Mouse (Mus musculus) Patski (cell line): ENCODE data around the gene Gm45337. TPM values are rescaled to one million over a fixed set of nuclear protein-coding genes. Genes with fewer than 3 reads are reported as not detected.
"Not testable (repeated sequence)": the region's sequence is repeated elsewhere in the genome, so short reads cannot be mapped to it uniquely, and the experiment has no call there.

ENCODE experiments used
- ATAC-seq: fragments of 100-300 bp; one replicate; pipeline ENCODE4 v1.8.0; 2021
- CTCF ChIA-PET: fragments of 350-600 bp; sonication (Branson Sonifier 250); formaldehyde crosslinking; loops from one replicate; lab custom pipeline; 2022; ENCODE audit warnings: inconsistent platforms; lab: Charles Lee
- POLR2A ChIA-PET: fragments of 350-600 bp; sonication (Branson Sonifier 250); formaldehyde crosslinking; loops from one replicate; lab custom pipeline; 2022; ENCODE audit warnings: antibody characterized with exemption, inconsistent platforms; lab: Charles Lee
- DNase-seq: peaks from one replicate; pipeline ENCODE4 v3.0.0-alpha.2; 2011; ENCODE audit warnings: low read depth, low spot score
- H3K27me3 ChIP-seq: fragments of 371-371 bp; one replicate; pipeline ENCODE4 v1.5.1; 2021
- CTCF ChIP-seq: fragments of 100-300 bp; IDR thresholded peaks from one replicate; pipeline ENCODE4 v1.5.1; 2021
- in situ Hi-C: fragments of 300-500 bp; cut with MboI; formaldehyde crosslinking; loops from 3 replicates; pipeline ENCODE4 v1.11.1; 2018; ENCODE audit warnings: low pct_unique_long_range_greater_than_20kb, mixed read lengths
- polyA plus RNA-seq: library from polyadenylated mRNA; unstranded; gene quantifications from one replicate; pipeline ENCODE4 v1.2.3, GENCODE M21; 2021

Gene Gm45337
- polyA plus RNA-seq, result not detected

DNA sequence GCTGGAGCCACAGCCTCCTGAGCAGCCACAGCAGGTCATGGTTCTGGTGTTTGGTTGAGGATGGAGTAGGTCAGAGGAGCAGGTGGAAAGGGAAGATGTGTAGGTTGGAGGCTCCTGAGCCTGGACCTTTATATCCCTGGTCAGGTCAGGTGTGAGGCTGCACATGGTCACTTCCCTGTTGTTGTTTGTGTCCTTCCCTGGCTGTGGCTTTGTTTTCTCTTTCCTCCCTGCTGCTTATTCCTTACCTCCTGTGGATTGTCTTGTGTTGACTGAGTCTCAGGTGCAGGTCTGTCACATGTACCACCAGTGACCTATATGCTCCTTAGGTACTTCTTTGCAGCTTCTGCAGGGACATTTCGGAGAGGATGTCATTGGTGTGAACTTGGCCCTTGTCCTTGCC lies at the start of gene Gm45337:
Gene Gm45337 (minus strand): TSS at position 101 of the 400 bp plus-strand sequence.
- TF ChIP-seq CTCF, result no peak
- ChIA-PET POLR2A (no interaction called here), CTCF (no interaction called here)
- in situ Hi-C loops, result no loop called here
- no peaks in the 10 kb centered on the region for H3K27me3 ChIP-seq
- DNase-seq (no peak), ATAC-seq (no peak)

DNA sequence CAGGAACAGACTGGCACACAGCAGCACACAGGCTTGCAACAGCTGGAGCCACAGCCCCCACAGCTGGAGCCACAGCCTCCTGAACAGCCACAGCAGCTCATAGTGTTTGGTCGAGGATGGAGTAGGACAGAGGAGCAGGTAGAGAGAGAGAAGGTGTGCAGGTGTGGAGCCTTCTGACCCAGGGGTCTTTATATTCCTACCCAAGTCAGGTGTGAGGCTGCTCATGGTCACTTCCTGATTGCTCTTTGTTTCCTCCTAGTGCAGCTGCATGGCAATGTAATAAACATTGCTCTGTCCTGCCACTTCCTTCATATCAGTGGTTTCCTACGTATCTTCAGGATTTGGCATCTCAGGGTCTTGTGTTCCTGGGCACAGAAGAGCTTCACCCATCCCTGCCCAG lies 45.9 kb upstream of the Gm45337 start, which contains the start of gene Gm10153:
Gene Gm10153 (minus strand): TSS at position 101 of the 400 bp plus-strand sequence.
- ChIA-PET POLR2A (no interaction called here), CTCF (no interaction called here)
- peaks cover 9% of the 10 kb centered on the region for H3K27me3 ChIP-seq
- in situ Hi-C loops, result loop anchor here (10.0 kb wide), 1 partner anchor 1255 kb away; no protein-coding TSS in a partner anchor
- TF ChIP-seq CTCF, result no peak
- DNase-seq (no peak), ATAC-seq (no peak)

DNA sequence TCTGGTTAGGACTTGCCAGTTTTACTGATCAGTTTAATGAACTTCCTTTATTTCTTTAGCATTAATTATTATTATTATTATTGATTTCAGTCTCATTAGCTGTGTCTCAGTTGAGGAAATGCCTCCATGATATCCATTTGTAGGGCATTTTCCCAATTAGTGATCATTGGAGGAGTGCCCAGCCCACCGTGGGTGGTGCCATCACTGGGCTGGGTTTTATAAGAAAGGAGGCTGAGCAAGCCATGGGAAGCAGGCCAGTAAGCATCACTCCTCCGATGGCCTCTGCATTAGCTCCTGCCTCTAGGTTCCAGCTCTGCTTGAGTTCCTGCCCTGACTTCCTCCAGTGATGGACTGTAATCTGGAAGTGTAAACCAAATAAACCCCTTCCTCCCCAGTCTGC lies 43.7 kb upstream of the Gm45337 start:
- peaks cover 11% of the 10 kb centered on the region for H3K27me3 ChIP-seq
- CTCF ChIA-PET, result no interaction called here
- no peak for TF ChIP-seq CTCF
- ATAC-seq, result no peak
- in situ Hi-C loops, result no loop called here
- POLR2A ChIA-PET, result no interaction called here
- no peak for DNase-seq

DNA sequence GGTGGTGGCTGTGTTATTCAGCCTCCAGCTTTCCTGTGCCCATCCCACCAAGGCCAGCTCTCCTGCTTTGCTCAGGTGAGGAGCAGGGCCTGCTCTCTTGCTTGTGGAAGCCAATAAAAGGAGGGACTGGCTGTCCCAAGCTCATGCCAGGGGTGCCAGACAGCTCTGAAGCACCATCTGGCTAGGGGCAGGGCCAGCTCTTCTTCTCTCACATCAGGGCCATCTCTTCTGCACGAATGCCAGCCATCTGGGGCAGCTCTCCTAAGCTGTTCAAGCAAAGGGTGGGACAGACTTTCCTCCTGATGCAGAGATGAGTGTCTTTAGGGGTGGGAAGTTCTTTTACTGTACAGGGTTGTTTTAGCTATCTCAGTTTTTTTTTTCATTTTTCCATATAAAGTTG lies 36.6 kb upstream of the Gm45337 start:
- TF ChIP-seq CTCF, result no peak

DNA sequence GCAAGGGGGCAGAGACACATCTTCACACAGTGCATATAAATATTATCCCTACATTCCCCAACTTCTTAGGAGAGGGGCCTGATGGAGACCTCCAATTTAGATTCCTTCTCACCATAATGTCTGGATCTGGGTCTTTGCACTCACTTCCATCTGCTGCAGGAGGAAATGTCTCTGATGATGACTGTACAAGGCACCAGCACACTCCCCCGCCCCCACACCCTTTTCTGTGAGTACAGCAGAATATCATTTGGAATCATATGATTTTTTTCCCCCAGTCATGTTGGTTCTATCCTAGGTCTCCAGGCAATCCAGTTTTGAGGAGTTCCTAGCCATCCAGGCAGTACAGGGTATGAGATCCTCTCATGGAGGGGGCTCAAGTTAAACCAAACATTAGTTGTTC lies 34.3 kb upstream of the Gm45337 start:
- TF ChIP-seq CTCF, result no peak

More for the DNA sequence above, 36.6 kb upstream of the Gm45337 start:
- CTCF ChIA-PET, result no interaction called here
- in situ Hi-C loops, result no loop called here
- POLR2A ChIA-PET, result no interaction called here
- H3K27me3 ChIP-seq, result peaks cover 25% of the 10 kb centered on the region
- ATAC-seq (no peak), DNase-seq (no peak)

DNA sequence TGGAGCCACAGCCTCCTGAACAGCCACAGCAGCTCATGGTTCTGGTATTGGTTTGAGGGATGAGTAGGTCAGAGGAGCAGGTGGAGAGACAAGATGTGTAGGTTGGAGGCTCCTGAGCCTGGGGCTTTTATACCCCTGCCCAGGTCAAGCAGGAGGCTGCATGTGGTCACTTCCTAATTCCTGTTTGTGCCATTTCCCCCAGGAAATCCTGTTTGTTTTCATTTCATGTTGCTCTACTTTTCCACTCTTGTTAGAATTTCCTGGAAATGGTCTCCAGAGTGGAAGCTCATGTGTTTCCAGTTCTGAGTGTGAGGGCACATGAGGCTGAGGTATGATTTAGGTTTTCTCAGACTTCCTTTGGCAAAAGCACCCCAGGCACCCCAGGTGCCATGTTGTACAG lies 31.5 kb upstream of the Gm45337 start, which contains the start of gene Krtap5-2:
Gene Krtap5-2 (minus strand): TSS at position 101 of the 400 bp plus-strand sequence.
- ATAC-seq, POLR2A ChIA-PET, CTCF ChIA-PET, H3K27me3 ChIP-seq, in situ Hi-C loops, DNase-seq: not testable (repeated sequence)

More for the DNA sequence above, 34.3 kb upstream of the Gm45337 start:
- no peak for DNase-seq
- CTCF ChIA-PET, result no interaction called here
- ATAC-seq, result no peak
- in situ Hi-C loops, result no loop called here
- peaks cover 20% of the 10 kb centered on the region for H3K27me3 ChIP-seq
- POLR2A ChIA-PET, result no interaction called here

DNA sequence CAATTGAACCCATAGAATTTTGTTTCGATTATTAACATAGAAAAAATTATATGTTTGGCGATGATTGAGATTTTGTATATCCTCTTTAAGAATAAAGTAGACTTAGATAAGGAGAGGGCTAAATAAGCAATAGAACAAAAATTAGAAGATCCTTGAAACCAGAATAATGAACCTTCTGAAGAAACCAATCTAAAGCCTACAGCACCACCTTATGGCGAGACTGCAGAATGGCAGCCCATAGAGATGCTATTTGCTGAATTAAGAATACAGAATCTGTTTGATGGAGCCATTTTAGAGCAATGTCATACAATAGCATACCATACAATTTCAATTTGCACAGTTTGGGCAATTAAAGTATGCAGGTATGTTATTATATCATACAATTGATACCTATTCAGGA lies 25.4 kb upstream of the Gm45337 start:
- TF ChIP-seq CTCF, result peak; percentile 47
- ATAC-seq (no peak), DNase-seq (no peak)
- ChIA-PET CTCF (no interaction called here), POLR2A (no interaction called here)
- peaks cover 13% of the 10 kb centered on the region for H3K27me3 ChIP-seq
- in situ Hi-C loops, result no loop called here

DNA sequence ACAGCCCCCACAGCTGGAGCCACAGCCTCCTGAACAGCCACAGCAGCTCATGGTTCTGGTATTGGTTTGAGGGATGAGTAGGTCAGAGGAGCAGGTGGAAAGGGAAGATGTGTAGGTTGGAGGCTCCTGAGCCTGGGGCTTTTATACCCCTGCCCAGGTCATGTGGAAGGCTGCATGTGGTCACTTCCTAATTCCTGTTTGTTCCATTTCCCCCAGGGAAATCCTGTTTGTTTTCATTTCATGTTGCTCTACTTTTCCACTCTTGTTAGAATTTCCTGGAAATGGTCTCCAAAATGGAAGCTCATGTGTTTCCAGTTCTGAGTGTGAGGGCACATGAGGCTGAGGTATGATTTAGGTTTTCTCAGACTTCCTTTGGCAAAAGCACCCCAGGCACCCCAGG lies 21.2 kb upstream of the Gm45337 start, which contains the start of gene Gm4553:
Gene Gm4553 (minus strand): TSS at position 101 of the 400 bp plus-strand sequence.
- DNase-seq, in situ Hi-C loops, H3K27me3 ChIP-seq, CTCF ChIA-PET, POLR2A ChIA-PET, ATAC-seq: not testable (repeated sequence)

DNA sequence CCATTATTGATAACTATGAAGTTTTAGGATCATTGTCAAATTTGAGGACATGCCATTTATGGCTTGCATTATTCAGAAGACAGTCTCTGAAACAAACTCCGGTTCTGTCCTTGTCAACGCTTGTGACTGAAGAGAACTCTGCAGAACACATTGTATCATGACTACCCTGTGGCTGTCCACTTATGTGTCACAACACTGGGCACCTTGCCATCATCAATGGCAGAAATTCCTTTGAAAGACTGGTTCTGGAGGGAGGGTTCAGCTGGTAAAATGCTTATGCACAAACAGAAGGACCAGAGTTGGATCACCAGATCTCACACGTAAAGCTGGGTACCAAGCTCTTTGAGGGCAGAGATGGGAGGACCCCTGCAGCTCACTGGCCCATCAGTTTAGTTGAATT lies 15.0 kb upstream of the Gm45337 start:
- CTCF ChIA-PET, result no interaction called here
- no peak for ATAC-seq
- POLR2A ChIA-PET, result no interaction called here
- in situ Hi-C loops, result no loop called here
- DNase-seq, result no peak
- TF ChIP-seq CTCF, result no peak
- H3K27me3 ChIP-seq, result peaks cover 10% of the 10 kb centered on the region

DNA sequence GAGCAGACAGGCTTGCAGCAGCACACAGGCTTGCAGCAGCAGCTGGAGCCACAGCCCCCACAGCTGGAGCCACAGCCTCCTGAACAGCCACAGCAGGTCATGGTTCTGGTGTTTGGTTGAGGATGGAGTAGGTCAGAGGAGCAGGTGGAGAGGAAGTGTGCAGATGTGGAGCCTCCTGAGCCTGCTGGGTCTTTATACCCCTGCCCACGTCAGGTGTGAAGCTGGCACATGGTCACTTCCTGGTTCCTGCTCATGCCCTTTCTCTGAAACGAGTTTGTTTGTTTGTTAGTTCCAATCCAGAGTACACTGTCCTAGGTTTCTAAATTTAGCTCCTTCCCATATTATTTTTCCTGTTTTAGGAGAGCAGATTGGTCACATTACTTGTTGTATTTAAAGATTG lies 12.6 kb upstream of the Gm45337 start, which contains the start of gene Gm29735:
Gene Gm29735 (minus strand): TSS at position 101 of the 400 bp plus-strand sequence.
- DNase-seq, CTCF ChIA-PET, in situ Hi-C loops, ATAC-seq, POLR2A ChIA-PET: not testable (repeated sequence)
- H3K27me3 ChIP-seq, result peaks cover 11% of the 10 kb centered on the region

DNA sequence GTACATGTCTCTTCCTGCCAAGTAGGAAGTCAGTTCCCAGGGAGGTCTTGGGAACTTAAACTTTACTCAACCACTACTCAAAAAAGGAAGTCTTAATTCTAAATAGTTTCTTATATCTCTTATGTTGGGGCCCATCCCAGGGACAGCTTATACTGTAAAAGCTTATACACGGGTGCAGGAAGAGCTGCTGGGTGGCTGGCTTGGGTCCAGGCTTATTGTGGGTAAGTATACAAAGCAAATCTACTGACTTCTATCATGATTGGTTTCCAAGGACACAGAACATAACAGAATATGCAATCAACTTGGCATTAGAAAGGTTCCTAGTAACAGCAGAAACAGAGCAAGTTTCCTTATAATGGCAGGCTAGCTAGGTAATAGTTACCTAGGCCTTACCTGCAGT lies 10.9 kb upstream of the Gm45337 start:
- peaks cover 11% of the 10 kb centered on the region for H3K27me3 ChIP-seq
- DNase-seq (no peak), ATAC-seq (no peak)
- POLR2A ChIA-PET, result no interaction called here
- CTCF ChIA-PET, result no interaction called here
- no peak for TF ChIP-seq CTCF
- in situ Hi-C loops, result no loop called here

DNA sequence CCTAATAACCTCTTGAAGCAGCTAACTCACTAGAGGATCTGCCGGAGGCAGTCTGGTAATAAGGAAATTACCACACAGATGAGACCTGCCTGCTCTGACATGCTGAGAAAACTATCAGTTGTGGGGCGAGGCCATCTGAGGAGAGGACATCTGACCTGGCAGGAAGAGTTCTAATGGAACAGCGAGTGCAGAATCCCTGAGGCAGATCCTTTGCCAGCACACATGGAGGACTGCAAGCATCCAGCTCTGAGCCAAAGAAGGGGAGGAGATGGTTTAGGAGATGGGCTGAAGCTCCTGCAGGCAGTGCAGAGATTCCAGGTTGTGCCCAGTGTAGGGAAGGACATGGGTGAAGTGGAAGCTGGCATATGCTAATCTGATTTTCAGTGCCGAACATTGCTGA lies 7.8 kb upstream of the Gm45337 start:
- no peak for TF ChIP-seq CTCF
- ATAC-seq (no peak), DNase-seq (no peak)
- ChIA-PET POLR2A (no interaction called here), CTCF (no interaction called here)
- H3K27me3 ChIP-seq, result peaks cover 5% of the 10 kb centered on the region
- in situ Hi-C loops, result no loop called here
